Mouse (Mus musculus) gastrocnemius, postnatal 10 days (tissue): Measurements from ENCODE around the gene Olfr2. TPM values are rescaled to one million over a fixed set of nuclear protein-coding genes. Genes with fewer than 3 reads are reported as not detected.
"Not testable (repeated sequence)": the region's sequence is repeated elsewhere in the genome, so short reads cannot be mapped to it uniquely, and the experiment has no call there.

ENCODE experiments used
- DNase-seq: peaks from one replicate; pipeline ENCODE4 v3.0.0; 2021; ENCODE audit warnings: mixed read lengths
- long read RNA-seq, 2 experiments: library from polyadenylated mRNA; stranded (forward); transcript quantifications; one replicate each; pipeline ENCODE4 v2.0.0; 2021
- total RNA-seq, 2 experiments: library from RNA; stranded (reverse); gene quantifications; 2 replicates each; pipeline ENCODE4 v1.2.3; 2021

Gene Olfr2
- not detected for total RNA-seq
- long read RNA-seq, experiment 1: 0 reads
- long read RNA-seq, experiment 2: 0 reads

DNA sequence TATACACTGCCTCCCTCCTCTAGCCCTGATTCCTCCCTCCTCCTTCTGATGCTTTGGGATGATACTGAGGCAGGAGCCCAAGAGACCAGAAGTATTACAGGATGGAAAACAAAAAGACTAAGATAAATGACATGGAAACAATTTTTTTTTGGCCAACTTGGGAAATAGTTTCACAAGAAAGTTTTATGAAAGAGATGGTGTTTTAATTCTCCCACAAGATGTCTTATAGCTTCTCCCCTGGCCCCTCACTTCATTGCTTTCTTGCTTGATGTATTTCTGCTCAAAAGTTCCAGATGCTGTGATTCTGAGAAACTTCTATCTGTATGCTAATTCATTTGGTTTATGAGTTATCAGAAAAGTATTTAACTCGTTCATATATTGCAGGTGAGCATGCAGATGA is at the start of gene Olfr2:
TSS of gene Olfr2 (minus strand) at position 101 of the 400 bp plus-strand sequence.
- no peak for DNase-seq

DNA sequence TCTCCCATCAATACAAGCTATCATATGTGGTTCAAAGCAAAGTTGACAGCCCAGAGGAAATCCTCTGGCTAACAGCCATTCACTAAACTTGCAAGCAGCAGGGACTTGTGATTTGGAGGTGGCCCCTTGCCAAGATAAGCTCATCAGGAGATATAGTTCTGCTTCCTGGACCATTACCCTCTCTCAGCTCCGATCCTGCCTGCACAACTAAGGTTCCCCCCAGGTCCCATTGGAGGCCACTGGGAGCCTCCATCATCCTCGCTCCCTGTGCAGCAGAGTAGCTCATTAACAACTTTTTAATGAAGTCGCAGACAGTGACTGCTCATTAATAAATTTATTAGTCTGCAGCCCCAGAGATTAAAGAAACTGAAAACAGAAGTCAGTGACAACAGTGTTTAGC is 41.7 kb upstream of the Olfr2 start:
- DNase-seq: no peak

DNA sequence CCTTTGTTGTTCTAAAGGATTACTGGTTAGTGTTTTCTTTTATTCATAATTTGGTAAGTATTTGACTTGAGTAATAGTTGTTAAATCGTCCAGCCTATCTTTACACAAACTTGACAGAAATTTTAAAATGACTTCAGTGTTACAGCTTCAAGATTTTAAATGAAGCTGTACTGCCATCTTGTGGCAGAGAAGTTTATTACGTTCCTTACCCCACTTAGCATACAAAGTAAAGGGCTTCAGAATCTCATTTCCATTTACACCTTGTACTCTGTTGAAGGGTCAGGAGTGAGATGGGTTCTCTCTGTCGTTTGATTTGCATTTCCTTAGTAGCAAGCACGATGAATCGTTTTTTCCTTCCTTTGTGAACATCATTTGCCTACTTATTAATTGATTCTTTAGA is 40.0 kb upstream of the Olfr2 start:
- no peak for DNase-seq

- DNase-seq: no peak
Observed at GRCm38 (mm10) chr7:107044407-107044806, 38.5 kb upstream of the Olfr2 start.

DNA sequence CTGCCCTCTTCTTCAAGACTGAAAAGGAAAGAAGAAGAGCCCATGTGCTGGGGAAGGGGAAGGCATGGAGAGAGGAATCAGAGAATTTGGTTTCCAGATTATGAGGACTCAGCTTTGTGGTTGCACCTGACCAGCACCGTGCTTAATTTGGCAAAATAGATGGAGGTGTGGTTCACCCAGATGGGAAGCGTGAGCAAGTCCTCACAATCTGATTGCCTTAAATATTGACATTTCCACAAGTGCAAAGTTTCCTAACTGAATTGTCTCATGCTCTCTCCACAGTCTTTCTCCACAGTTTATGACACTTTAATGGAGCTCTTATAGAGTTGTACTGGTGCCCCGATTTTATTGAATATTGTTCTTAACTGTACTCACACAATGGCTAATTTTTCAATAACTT is 37.3 kb upstream of the Olfr2 start:
- DNase-seq: no peak

DNA sequence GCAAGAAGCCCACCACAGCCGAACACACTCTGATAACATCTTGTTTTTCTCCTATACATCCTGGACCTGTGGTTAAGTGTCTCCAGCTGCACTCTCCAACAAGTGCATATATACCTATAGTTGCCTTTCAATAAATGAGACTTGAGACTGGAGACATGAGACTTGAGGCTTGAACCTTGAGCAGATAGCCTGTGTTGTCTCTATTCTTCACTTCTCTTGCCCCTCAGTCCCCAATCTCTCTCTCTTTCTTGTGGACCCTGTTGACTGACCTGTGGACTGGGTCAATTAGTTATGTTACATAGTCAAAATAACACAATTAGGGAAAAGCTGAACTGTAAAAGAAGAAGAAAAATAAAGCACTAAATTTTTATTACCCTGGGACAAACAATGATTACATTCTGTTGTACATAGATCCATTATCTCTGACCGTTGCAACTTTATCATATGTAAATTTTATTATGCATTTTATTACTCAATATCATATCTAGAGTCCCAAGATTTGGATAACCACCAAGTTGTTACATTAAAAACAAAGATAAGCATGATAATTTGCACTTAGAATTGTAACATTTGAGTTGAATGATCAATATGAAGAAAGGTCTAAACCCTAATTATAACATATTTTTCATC is 34.2 kb upstream of the Olfr2 start:
- no peak for DNase-seq

DNA sequence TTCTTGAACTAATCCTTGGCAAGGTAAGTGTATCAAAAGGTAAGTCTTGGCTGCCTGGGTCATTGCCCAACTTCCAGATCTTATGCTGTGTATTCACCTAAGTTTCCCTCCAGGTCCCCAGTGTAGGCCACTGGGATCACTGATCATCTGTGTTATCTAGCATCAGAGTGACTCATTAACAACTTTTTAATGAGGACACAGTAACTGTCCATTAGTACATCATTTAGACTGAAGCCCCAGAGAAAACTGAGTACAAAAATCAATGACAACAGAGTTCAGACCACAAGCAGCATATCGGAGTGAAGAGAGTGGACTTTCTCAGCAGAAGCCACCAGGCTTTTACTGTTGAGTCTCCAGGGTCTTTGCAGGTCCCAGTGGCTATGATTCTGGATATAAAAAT is 25.0 kb upstream of the Olfr2 start, which contains the start of gene Olfr713:
TSS of gene Olfr713 (plus strand) at position 301 of the 400 bp plus-strand sequence.
- no peak for DNase-seq

GRCm38 (mm10) chr7:107004169-107004568 is 1.7 kb downstream of the Olfr2 start:
- DNase-seq: no peak

GRCm38 (mm10) chr7:107000798-107001197 is 5.1 kb downstream of the Olfr2 start:
- no peak for DNase-seq

GRCm38 (mm10) chr7:106985236-106985635 is 20.6 kb downstream of the Olfr2 start:
- DNase-seq: no peak

DNA sequence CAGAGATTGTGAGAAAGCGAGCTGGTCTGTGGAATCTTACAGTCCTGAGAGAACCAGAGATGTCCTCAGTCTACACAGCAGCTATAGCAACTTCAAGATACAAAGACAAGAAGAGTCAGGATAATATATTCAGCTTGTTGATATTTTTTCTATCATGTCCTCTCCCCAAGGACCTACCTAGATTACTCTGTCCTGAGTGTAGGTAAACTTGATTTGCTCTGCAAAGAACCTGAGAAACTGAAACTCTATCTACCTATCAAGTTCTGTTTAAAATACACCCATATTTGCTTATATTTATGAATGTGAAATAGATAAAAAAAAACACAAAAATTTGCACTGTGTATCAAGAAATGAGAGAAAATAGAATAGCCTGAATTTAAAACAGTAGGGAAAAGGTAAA is 30.5 kb downstream of the Olfr2 start, which contains the start of gene Olfr711:
TSS of gene Olfr711 (minus strand) at position 101 of the 400 bp plus-strand sequence.
- no peak for DNase-seq

- not testable (repeated sequence) for DNase-seq
Observed at GRCm38 (mm10) chr7:106967503-106967902, 38.4 kb downstream of the Olfr2 start.

DNA sequence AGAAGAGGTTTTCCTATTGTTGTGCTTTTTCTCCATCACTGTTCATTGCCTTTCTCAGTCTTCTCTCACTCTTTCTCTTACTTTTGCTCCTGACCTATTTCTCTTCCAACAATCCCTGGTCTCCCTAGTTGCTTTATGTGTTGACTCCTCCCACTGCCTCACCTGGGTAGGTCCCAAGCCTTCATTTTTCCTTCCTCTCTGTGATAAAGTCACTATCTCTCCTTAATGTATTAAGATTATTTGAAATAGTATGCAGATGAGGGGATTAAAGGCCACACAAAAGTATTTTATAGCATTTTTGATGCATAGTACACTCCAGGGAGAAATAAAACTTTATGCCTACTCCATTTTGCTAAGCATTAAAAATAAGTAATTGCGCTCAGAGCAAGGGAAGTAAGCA is 42.0 kb downstream of the Olfr2 start, which contains the start of gene Olfr6:
TSS of gene Olfr6 (minus strand) at position 101 of the 400 bp plus-strand sequence.
- no peak for DNase-seq

DNA sequence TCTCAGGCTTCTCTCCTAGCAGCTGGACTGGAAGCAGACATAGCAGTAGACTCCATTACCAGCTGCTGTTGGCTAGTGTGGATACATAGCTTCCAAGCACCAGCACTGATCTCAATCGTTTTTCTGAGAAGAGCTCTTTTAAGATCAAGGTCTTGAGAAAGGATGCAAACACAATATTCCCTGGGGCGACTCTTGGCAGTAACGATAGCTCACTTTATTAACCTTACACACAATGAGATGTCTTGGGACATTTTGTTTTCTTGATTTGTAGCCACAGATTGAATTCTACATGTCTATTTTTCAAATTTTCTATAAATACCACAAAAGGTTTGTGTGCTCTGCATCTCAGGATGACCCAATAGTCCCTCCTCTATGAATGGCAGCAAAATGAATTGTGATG is 57.7 kb downstream of the Olfr2 start, which contains the start of gene Olfr710:
TSS of gene Olfr710 (minus strand) at position 101 of the 400 bp plus-strand sequence.
- DNase-seq: no peak

Other genes with a start within 250 kb of the Olfr2 start
- gene Olfr699, start 212.9 kb downstream of the Olfr2 start, total RNA-seq: not detected
- gene Olfr700, start 197.2 kb downstream of the Olfr2 start, total RNA-seq: not detected
- gene Olfr701, start 191.9 kb downstream of the Olfr2 start, total RNA-seq: not detected
- gene Olfr702, start 172.2 kb downstream of the Olfr2 start, total RNA-seq: not detected
- gene Olfr703, start 162.7 kb downstream of the Olfr2 start, total RNA-seq: not detected
- not detected for gene Olfr704, start 142.9 kb downstream of the Olfr2 start, total RNA-seq
- gene Olfr705, start 129.2 kb downstream of the Olfr2 start, total RNA-seq: not detected
- gene Olfr706, start 117.9 kb downstream of the Olfr2 start, total RNA-seq: not detected
- not detected for gene Olfr707, start 104.8 kb downstream of the Olfr2 start, total RNA-seq
- gene Olfr1532-ps1, start 98.1 kb downstream of the Olfr2 start, total RNA-seq: not detected
- gene Olfr709-ps1, start 73.9 kb downstream of the Olfr2 start, total RNA-seq: not detected
- gene Olfr710, start 57.8 kb downstream of the Olfr2 start, total RNA-seq: not detected
- gene Olfr6, start 42.1 kb downstream of the Olfr2 start, total RNA-seq: not detected
- gene Olfr711, start 30.6 kb downstream of the Olfr2 start, total RNA-seq: not detected
- gene Olfr713, start 25.1 kb upstream of the Olfr2 start, total RNA-seq: not detected
- gene Olfr714, start 64.9 kb upstream of the Olfr2 start, total RNA-seq: not detected
- gene Olfr17, start 87.1 kb upstream of the Olfr2 start, total RNA-seq: not detected
- not detected for gene Olfr715b, start 104.3 kb upstream of the Olfr2 start, total RNA-seq
- not detected for gene Olfr715, start 125.0 kb upstream of the Olfr2 start, total RNA-seq
- not detected for gene Olfr716, start 132.3 kb upstream of the Olfr2 start, total RNA-seq
- gene Nlrp14, start 160.9 kb upstream of the Olfr2 start, total RNA-seq: not detected
- not detected for gene Rbmxl2, start 203.4 kb upstream of the Olfr2 start, total RNA-seq